Mouse (Mus musculus) thymus, adult 2 months (tissue): ENCODE measurements around the gene Fn3krp. TPM values are rescaled to one million over a fixed set of nuclear protein-coding genes. Genes with fewer than 3 reads are reported as not detected.

Experiments
- DNase-seq: peaks from one replicate; pipeline ENCODE4 v3.0.0; 2021
- H3K27ac ChIP-seq: fragments of 200-500 bp; 2 replicates; pipeline ENCODE4 v1.5.1; 2012; ENCODE audit warnings: low read length, control low read depth; ENCODE audit not compliant: control insufficient read depth, insufficient read depth
- H3K27me3 ChIP-seq: fragments of 200-500 bp; 2 replicates; pipeline ENCODE4 v1.6.1; 2012; ENCODE audit warnings: mild to moderate bottlenecking, low read length, moderate library complexity, mixed read lengths; ENCODE audit not compliant: control insufficient read depth, insufficient read depth
- H3K36me3 ChIP-seq: fragments of 200-500 bp; 2 replicates; pipeline ENCODE4 v1.6.1; 2012; ENCODE audit warnings: mild to moderate bottlenecking, low read length, moderate library complexity; ENCODE audit not compliant: control insufficient read depth, insufficient read depth
- H3K4me1 ChIP-seq: fragments of 200-500 bp; replicated peaks from 2 replicates; pipeline ENCODE4 v1.6.1; 2012; ENCODE audit warnings: low read length; ENCODE audit not compliant: control insufficient read depth, insufficient read depth
- H3K4me3 ChIP-seq: fragments of 200-500 bp; 2 replicates; pipeline ENCODE4 v1.5.1; 2012; ENCODE audit warnings: mild to moderate bottlenecking, low read length, control low read depth, moderate library complexity; ENCODE audit not compliant: control insufficient read depth, insufficient read depth
- CTCF ChIP-seq: fragments of 200-500 bp; IDR thresholded peaks from 2 replicates; pipeline ENCODE4 v1.5.1; 2012; ENCODE audit warnings: mild to moderate bottlenecking, control low read depth, low read length, moderate library complexity, borderline replicate concordance; ENCODE audit not compliant: control insufficient read depth, poor library complexity, insufficient read depth; ENCODE audit errors: extremely low read depth
- POLR2A ChIP-seq: fragments of 200-500 bp; IDR thresholded peaks from 2 replicates; pipeline ENCODE4 v1.6.1; 2012; ENCODE audit warnings: mild to moderate bottlenecking, low read length, control low read depth, moderate library complexity; ENCODE audit not compliant: control insufficient read depth, poor library complexity, insufficient read depth; ENCODE audit errors: extremely low read depth
- WGBS: fragments of 180-500 bp; shearing (Covaris S2); methylation state at CpG from one replicate; pipeline ENCODE4 v1.1.7; 2018; 5-methylcytosine and 5-hydroxymethylcytosine counted together
- polyA plus RNA-seq: library from polyadenylated mRNA; depleted of rRNA; stranded (reverse); fragments of >200 nt; gene quantifications from 2 replicates; pipeline ENCODE4 v1.2.3, GENCODE M21; 2012

Gene Fn3krp
- polyA plus RNA-seq, 1 experiment = 7.6 TPM

- 71% methylated on average over 5 of the region's 5 CpGs for WGBS
- Histone ChIP-seq H3K27me3 (no peaks in the 10 kb centered on the region), H3K4me1 (peaks cover 9% of the 10 kb centered on the region), H3K27ac (no peak overlapping the region), H3K36me3 (no peaks in the 10 kb centered on the region), H3K4me3 (no peak overlapping the region)
- DNase-seq = no peak
- TF ChIP-seq CTCF (no peak), POLR2A (no peak)
These were observed 822 bp upstream of the Fn3krp start for GRCm38 (mm10) chr11:121420379-121420778.

- Histone ChIP-seq H3K27me3 (no peaks in the 10 kb centered on the region), H3K36me3 (no peaks in the 10 kb centered on the region), H3K27ac (no peak overlapping the region), H3K4me3 (peak overlapping the region; percentile 80), H3K4me1 (peaks cover 9% of the 10 kb centered on the region)
- TF ChIP-seq CTCF (peak; percentile 5; the same call in 1 of the 2 replicates), POLR2A (0 out of 2 replicates have a peak, but pooled peaks have one; percentile 4)
- DNase-seq = no peak
- WGBS = under 1% methylated on average over 28 of the region's 28 CpGs
These were observed 462 bp downstream of the Fn3krp start for GRCm38 (mm10) chr11:121421553-121422173.

- no peak for DNase-seq
- no peak for TF ChIP-seq CTCF
- TF ChIP-seq POLR2A = no peak
- no peaks in the 10 kb centered on the region for H3K27me3 ChIP-seq
- H3K36me3 ChIP-seq = no peaks in the 10 kb centered on the region
- no peak overlapping the region for H3K27ac ChIP-seq
- 94% methylated on average over 4 of the region's 4 CpGs for WGBS
- H3K4me1 ChIP-seq = peaks cover 14% of the 10 kb centered on the region
- no peak overlapping the region for H3K4me3 ChIP-seq
These were observed 12.2 kb downstream of the Fn3krp start for GRCm38 (mm10) chr11:121433397-121433796.

- Histone ChIP-seq H3K4me3 (peak within 1 kb of the TSS; percentile 43), H3K36me3 (no peaks in the 10 kb centered on the region), H3K27me3 (no peaks in the 10 kb centered on the region), H3K4me1 (peaks cover 14% of the 10 kb centered on the region), H3K27ac (peak within 1 kb of the TSS; percentile 40; the same call in 1 of the 2 replicates)
- TF ChIP-seq POLR2A (0 out of 2 replicates have a peak, but pooled peaks have one; percentile 47), CTCF (no peak)
- WGBS = 5% methylated on average over 30 of the region's 30 CpGs
- DNase-seq = peak; percentile 97
These were observed 13.3 kb downstream of the Fn3krp start, which contains the start of gene Fn3k for GRCm38 (mm10) chr11:121434156-121435155. Fn3k (plus strand) TSS chr11:121434913.

- no peak overlapping the region for H3K27ac ChIP-seq
- TF ChIP-seq CTCF = no peak
- no peak for TF ChIP-seq POLR2A
- H3K36me3 ChIP-seq = no peaks in the 10 kb centered on the region
- H3K27me3 ChIP-seq = no peaks in the 10 kb centered on the region
- WGBS = 97% methylated on average over 5 of the region's 5 CpGs
- DNase-seq = no peak
- no peak overlapping the region for H3K4me3 ChIP-seq
- H3K4me1 ChIP-seq = peaks cover 20% of the 10 kb centered on the region
These were observed 16.0 kb downstream of the Fn3krp start for GRCm38 (mm10) chr11:121437236-121437635.

GRCm38 (mm10) chr11:121439686-121440292 lies 18.6 kb downstream of the Fn3krp start:
- Histone ChIP-seq H3K27me3 (no peaks in the 10 kb centered on the region), H3K4me3 (no peak overlapping the region), H3K36me3 (no peaks in the 10 kb centered on the region), H3K27ac (0 out of 2 replicates have a peak overlapping the region, but pooled peaks have one; percentile 26), H3K4me1 (peaks cover 15% of the 10 kb centered on the region)
- TF ChIP-seq POLR2A (no peak), CTCF (no peak)
- 82% methylated on average over 5 of the region's 5 CpGs for WGBS
- DNase-seq = no peak
